Mouse (Mus musculus): ENCODE measurements around the gene Tmcc3.

GRCm38 (mm10) chr10:94622828-94623227 lies 311.1 kb downstream of the Tmcc3 start:
- TF ChIP-seq MAFK (IDR thresholded peaks at IDR 0.05; ENCODE audit: insufficient read depth, low read depth, low read length), result no peak
- TF ChIP-seq ZNF384 (IDR thresholded peaks at IDR 0.05; ENCODE audit: low read depth, low read length), result no peak
- TF ChIP-seq HCFC1 (IDR thresholded peaks at IDR 0.05; ENCODE audit: borderline replicate concordance, insufficient read depth, low read length), result no peak
- TF ChIP-seq ZC3H11A (IDR thresholded peaks at IDR 0.05; ENCODE audit: borderline replicate concordance, low read depth, low read length), result no peak
